Mouse (Mus musculus): ENCODE measurements around the gene Fgb. TPM values are rescaled to one million over a fixed set of nuclear protein-coding genes. Genes with fewer than 3 reads are reported as not detected.

Fgb gene
- polyA plus RNA-seq (2014; fragmentation: Nextera tagmentation; extraction: Ambion mirVana) = 0.11 TPM in 1 of 2 replicates, not detected in the other

- Histone ChIP-seq H3K9ac (ENCODE audit: low read depth, low read length) (no peak within 1 kb of the TSS), H3K4me2 (replicated peaks; ENCODE audit: low read depth, low read length) (no peak within 1 kb of the TSS), H3K4me1 (replicated peaks; ENCODE audit: control insufficient read depth, insufficient read depth, low read length) (no peaks in the 10 kb centered on the region), H3K27me3 (ENCODE audit: control insufficient read depth, insufficient read depth, low read length) (no peaks in the 10 kb centered on the region), H3K27ac (ENCODE audit: low read depth, low read length) (no peak within 1 kb of the TSS), H3K9me3 (ENCODE audit: control insufficient read depth, low read length) (no peaks in the 10 kb centered on the region), H3K36me3 (ENCODE audit: control insufficient read depth, insufficient read depth, low read length) (no peaks in the 10 kb centered on the region), H3K4me3 (ENCODE audit: low read depth, low read length) (no peak within 1 kb of the TSS)
- ATAC-seq (ENCODE audit: low FRiP score) = no peak
- no peak for DNase-seq (ENCODE audit: low spot score)
- 79% methylated on average over 8 of the region's 8 CpGs for WGBS
Measured at GRCm38 (mm10) chr3:83049680-83050079, at the start of gene Fgb. Fgb (minus strand) TSS chr3:83049863.

DNA sequence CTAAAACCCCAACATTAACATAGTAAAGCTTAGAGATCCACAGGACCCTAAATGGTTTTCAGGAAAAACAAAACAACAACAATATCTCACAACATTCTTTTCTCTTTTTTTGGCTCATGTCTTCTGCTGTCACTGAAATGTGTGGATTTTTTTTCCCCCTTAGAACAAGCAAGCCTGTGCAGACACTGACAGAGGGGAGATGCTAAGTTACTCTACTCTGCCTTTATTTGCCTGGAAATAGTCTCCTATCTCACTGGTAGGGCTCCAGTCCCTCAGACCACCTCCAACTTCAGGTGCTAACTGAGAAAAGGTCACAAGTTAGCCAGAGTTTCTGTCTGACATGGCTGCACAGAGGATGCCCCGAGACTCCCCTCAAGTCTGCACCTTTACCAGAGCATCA is 49.5 kb upstream of the Fgb start:
- 0 out of 2 replicates have a peak, but pooled peaks cover 5% of the 10 kb centered on the region for H3K4me1 ChIP-seq (replicated peaks; ENCODE audit: control insufficient read depth, insufficient read depth, low read length)
- no peaks in the 10 kb centered on the region for H3K9me3 ChIP-seq (ENCODE audit: control insufficient read depth, low read length)
- ATAC-seq (ENCODE audit: low FRiP score) (peak; percentile 53), DNase-seq (ENCODE audit: low spot score) (no peak)
- peak overlapping the region; percentile 32; the same call in 1 of the 2 replicates for H3K27ac ChIP-seq (ENCODE audit: low read depth, low read length)
- 71% methylated on average over 1 of the region's 1 CpGs for WGBS
- H3K27me3 ChIP-seq (ENCODE audit: control insufficient read depth, insufficient read depth, low read length) = no peaks in the 10 kb centered on the region
- H3K4me3 ChIP-seq (ENCODE audit: low read depth, low read length) = no peak overlapping the region
- H3K4me2 ChIP-seq (replicated peaks; ENCODE audit: low read depth, low read length) = no peak overlapping the region
- no peak overlapping the region for H3K9ac ChIP-seq (ENCODE audit: low read depth, low read length)
- H3K36me3 ChIP-seq (ENCODE audit: control insufficient read depth, insufficient read depth, low read length) = no peaks in the 10 kb centered on the region

GRCm38 (mm10) chr3:83098546-83099034 is 48.9 kb upstream of the Fgb start:
- no peaks in the 10 kb centered on the region for H3K9me3 ChIP-seq (ENCODE audit: control insufficient read depth, low read length)
- H3K27ac ChIP-seq (ENCODE audit: low read depth, low read length) = peak overlapping the region; percentile 32
- ATAC-seq (ENCODE audit: low FRiP score) = peak; percentile 89
- H3K9ac ChIP-seq (ENCODE audit: low read depth, low read length) = no peak overlapping the region
- H3K27me3 ChIP-seq (ENCODE audit: control insufficient read depth, insufficient read depth, low read length) = no peaks in the 10 kb centered on the region
- 0 out of 2 replicates have a peak overlapping the region, but pooled peaks have one; percentile 1 for H3K4me3 ChIP-seq (ENCODE audit: low read depth, low read length)
- peak; percentile 66 for DNase-seq (ENCODE audit: low spot score)
- no peaks in the 10 kb centered on the region for H3K36me3 ChIP-seq (ENCODE audit: control insufficient read depth, insufficient read depth, low read length)
- peak overlapping the region; percentile 20 for H3K4me2 ChIP-seq (replicated peaks; ENCODE audit: low read depth, low read length)
- WGBS = 2% methylated on average over 14 of the region's 14 CpGs
- 0 out of 2 replicates have a peak, but pooled peaks cover 5% of the 10 kb centered on the region for H3K4me1 ChIP-seq (replicated peaks; ENCODE audit: control insufficient read depth, insufficient read depth, low read length)

DNA sequence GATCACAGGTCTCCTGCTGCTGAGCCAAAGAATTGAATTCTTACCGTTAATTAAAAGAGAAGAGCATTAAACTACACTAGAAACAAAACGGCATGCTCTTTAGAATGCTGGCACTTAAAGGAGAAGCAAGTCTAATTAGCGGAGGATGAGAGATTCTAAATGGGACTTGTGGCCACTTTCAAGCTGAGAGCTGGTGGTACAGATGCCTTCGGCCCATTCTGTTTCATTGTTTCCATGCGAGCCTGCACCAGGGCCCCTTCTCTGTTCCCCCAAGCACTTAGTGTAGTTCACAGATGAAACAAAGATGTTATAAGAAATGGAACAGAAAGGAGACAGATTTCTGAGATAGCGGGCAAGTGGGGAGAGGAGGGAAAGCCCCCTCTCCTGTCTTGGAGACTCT is 47.9 kb upstream of the Fgb start:
- H3K4me3 ChIP-seq (ENCODE audit: low read depth, low read length) = no peak overlapping the region
- 0 out of 2 replicates have a peak, but pooled peaks cover 5% of the 10 kb centered on the region for H3K4me1 ChIP-seq (replicated peaks; ENCODE audit: control insufficient read depth, insufficient read depth, low read length)
- H3K9me3 ChIP-seq (ENCODE audit: control insufficient read depth, low read length) = no peaks in the 10 kb centered on the region
- H3K36me3 ChIP-seq (ENCODE audit: control insufficient read depth, insufficient read depth, low read length) = no peaks in the 10 kb centered on the region
- 44% methylated on average over 6 of the region's 6 CpGs for WGBS
- H3K27ac ChIP-seq (ENCODE audit: low read depth, low read length) = 0 out of 2 replicates have a peak overlapping the region, but pooled peaks have one; percentile 14
- ATAC-seq (ENCODE audit: low FRiP score) (no peak), DNase-seq (ENCODE audit: low spot score) (peak; percentile 18)
- H3K27me3 ChIP-seq (ENCODE audit: control insufficient read depth, insufficient read depth, low read length) = no peaks in the 10 kb centered on the region
- no peak overlapping the region for H3K9ac ChIP-seq (ENCODE audit: low read depth, low read length)
- no peak overlapping the region for H3K4me2 ChIP-seq (replicated peaks; ENCODE audit: low read depth, low read length)

GRCm38 (mm10) chr3:83080567-83081055 is 30.9 kb upstream of the Fgb start:
- Histone ChIP-seq H3K9me3 (ENCODE audit: control insufficient read depth, low read length) (no peaks in the 10 kb centered on the region), H3K36me3 (ENCODE audit: control insufficient read depth, insufficient read depth, low read length) (no peaks in the 10 kb centered on the region), H3K27me3 (ENCODE audit: control insufficient read depth, insufficient read depth, low read length) (no peaks in the 10 kb centered on the region), H3K4me3 (ENCODE audit: low read depth, low read length) (no peak overlapping the region), H3K4me1 (replicated peaks; ENCODE audit: control insufficient read depth, insufficient read depth, low read length) (no peaks in the 10 kb centered on the region), H3K27ac (ENCODE audit: low read depth, low read length) (no peak overlapping the region), H3K9ac (ENCODE audit: low read depth, low read length) (no peak overlapping the region), H3K4me2 (replicated peaks; ENCODE audit: low read depth, low read length) (peak overlapping the region; percentile 22)
- 9% methylated on average over 11 of the region's 11 CpGs for WGBS
- DNase-seq (ENCODE audit: low spot score) = peak; percentile 81
- ATAC-seq (ENCODE audit: low FRiP score) = peak; percentile 73

GRCm38 (mm10) chr3:83076563-83076962 is 26.9 kb upstream of the Fgb start:
- no peak overlapping the region for H3K9ac ChIP-seq (ENCODE audit: low read depth, low read length)
- no peaks in the 10 kb centered on the region for H3K9me3 ChIP-seq (ENCODE audit: control insufficient read depth, low read length)
- no peak overlapping the region for H3K4me3 ChIP-seq (ENCODE audit: low read depth, low read length)
- ATAC-seq (ENCODE audit: low FRiP score) (no peak), DNase-seq (ENCODE audit: low spot score) (peak; percentile 17)
- no peak overlapping the region for H3K4me2 ChIP-seq (replicated peaks; ENCODE audit: low read depth, low read length)
- no peak overlapping the region for H3K27ac ChIP-seq (ENCODE audit: low read depth, low read length)
- no peaks in the 10 kb centered on the region for H3K4me1 ChIP-seq (replicated peaks; ENCODE audit: control insufficient read depth, insufficient read depth, low read length)
- 48% methylated on average over 2 of the region's 3 CpGs for WGBS
- H3K36me3 ChIP-seq (ENCODE audit: control insufficient read depth, insufficient read depth, low read length) = no peaks in the 10 kb centered on the region
- no peaks in the 10 kb centered on the region for H3K27me3 ChIP-seq (ENCODE audit: control insufficient read depth, insufficient read depth, low read length)

GRCm38 (mm10) chr3:83070231-83070630 is 20.6 kb upstream of the Fgb start:
- 90% methylated on average over 4 of the region's 4 CpGs for WGBS
- no peak overlapping the region for H3K9ac ChIP-seq (ENCODE audit: low read depth, low read length)

GRCm38 (mm10) chr3:83068869-83069268 is 19.2 kb upstream of the Fgb start:
- no peak overlapping the region for H3K9ac ChIP-seq (ENCODE audit: low read depth, low read length)
- WGBS = 97% methylated on average over 13 of the region's 13 CpGs
- DNase-seq (ENCODE audit: low spot score) (no peak), ATAC-seq (ENCODE audit: low FRiP score) (no peak)
- H3K36me3 ChIP-seq (ENCODE audit: control insufficient read depth, insufficient read depth, low read length) = peaks cover 8% of the 10 kb centered on the region; the same call in 1 of the 2 replicates
- H3K9me3 ChIP-seq (ENCODE audit: control insufficient read depth, low read length) = no peaks in the 10 kb centered on the region
- H3K4me1 ChIP-seq (replicated peaks; ENCODE audit: control insufficient read depth, insufficient read depth, low read length) = no peaks in the 10 kb centered on the region
- no peak overlapping the region for H3K4me2 ChIP-seq (replicated peaks; ENCODE audit: low read depth, low read length)
- H3K27me3 ChIP-seq (ENCODE audit: control insufficient read depth, insufficient read depth, low read length) = no peaks in the 10 kb centered on the region
- no peak overlapping the region for H3K27ac ChIP-seq (ENCODE audit: low read depth, low read length)
- H3K4me3 ChIP-seq (ENCODE audit: low read depth, low read length) = no peak overlapping the region

More at GRCm38 (mm10) chr3:83070231-83070630, 20.6 kb upstream of the Fgb start:
- no peak for DNase-seq (ENCODE audit: low spot score)
- no peak overlapping the region for H3K4me3 ChIP-seq (ENCODE audit: low read depth, low read length)
- no peak overlapping the region for H3K4me2 ChIP-seq (replicated peaks; ENCODE audit: low read depth, low read length)
- peaks cover 8% of the 10 kb centered on the region; the same call in 1 of the 2 replicates for H3K36me3 ChIP-seq (ENCODE audit: control insufficient read depth, insufficient read depth, low read length)
- no peaks in the 10 kb centered on the region for H3K4me1 ChIP-seq (replicated peaks; ENCODE audit: control insufficient read depth, insufficient read depth, low read length)
- H3K27me3 ChIP-seq (ENCODE audit: control insufficient read depth, insufficient read depth, low read length) = no peaks in the 10 kb centered on the region
- no peaks in the 10 kb centered on the region for H3K9me3 ChIP-seq (ENCODE audit: control insufficient read depth, low read length)
- H3K27ac ChIP-seq (ENCODE audit: low read depth, low read length) = no peak overlapping the region
- no peak for ATAC-seq (ENCODE audit: low FRiP score)

DNA sequence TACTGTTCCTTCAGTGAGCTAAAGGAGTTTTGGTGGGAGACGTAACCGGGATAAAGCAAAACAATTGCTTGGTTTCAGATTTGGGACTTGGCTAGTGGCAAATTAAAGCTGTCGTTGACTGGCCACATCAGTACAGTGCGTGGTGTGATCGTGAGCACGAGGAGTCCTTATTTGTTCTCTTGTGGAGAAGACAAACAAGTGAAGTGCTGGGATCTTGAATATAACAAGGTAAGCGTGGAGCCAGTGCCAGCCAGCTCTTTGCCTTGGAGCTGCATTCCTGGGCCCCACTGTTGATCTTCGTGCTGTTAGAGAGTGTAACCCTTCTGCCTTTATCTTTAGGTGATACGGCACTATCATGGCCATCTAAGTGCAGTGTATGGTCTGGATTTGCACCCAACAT is 18.3 kb upstream of the Fgb start:
- H3K27me3 ChIP-seq (ENCODE audit: control insufficient read depth, insufficient read depth, low read length) = no peaks in the 10 kb centered on the region
- H3K36me3 ChIP-seq (ENCODE audit: control insufficient read depth, insufficient read depth, low read length) = peaks cover 8% of the 10 kb centered on the region; the same call in 1 of the 2 replicates
- no peaks in the 10 kb centered on the region for H3K4me1 ChIP-seq (replicated peaks; ENCODE audit: control insufficient read depth, insufficient read depth, low read length)
- no peak overlapping the region for H3K4me3 ChIP-seq (ENCODE audit: low read depth, low read length)
- no peak for ATAC-seq (ENCODE audit: low FRiP score)
- WGBS = 95% methylated on average over 9 of the region's 9 CpGs
- H3K4me2 ChIP-seq (replicated peaks; ENCODE audit: low read depth, low read length) = no peak overlapping the region
- H3K9ac ChIP-seq (ENCODE audit: low read depth, low read length) = no peak overlapping the region
- H3K27ac ChIP-seq (ENCODE audit: low read depth, low read length) = no peak overlapping the region
- H3K9me3 ChIP-seq (ENCODE audit: control insufficient read depth, low read length) = no peaks in the 10 kb centered on the region
- no peak for DNase-seq (ENCODE audit: low spot score)
